Mouse (Mus musculus) cerebellum, adult 8-10 months (tissue): ENCODE data around the gene Ip6k3.

ENCODE experiments used
- DNase-seq: peaks from one replicate; pipeline ENCODE4 v3.0.0; 2022

The Ip6k3 gene

DNA sequence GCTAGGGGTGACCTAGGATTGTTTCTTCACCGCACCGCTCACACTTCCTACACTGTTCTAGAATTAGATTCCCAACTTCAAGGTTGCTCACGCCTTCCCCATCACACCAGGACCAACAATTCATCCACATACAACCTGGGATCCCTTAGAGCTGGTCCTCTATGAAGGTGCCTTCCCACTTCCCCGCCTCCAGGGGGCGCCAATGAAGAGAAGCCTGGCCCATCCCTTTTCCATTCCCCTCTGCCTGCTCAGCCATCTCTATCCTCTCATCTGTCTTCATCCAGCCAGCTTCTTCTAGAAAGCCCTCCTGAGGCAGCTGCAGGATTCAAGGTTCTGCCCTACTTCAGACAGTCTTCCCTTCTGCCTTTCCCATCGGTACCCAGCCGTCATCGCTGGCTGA is 16.2 kb downstream of the Ip6k3 start:
- DNase-seq: no peak

GRCm38 (mm10) chr17:27150871-27151270 is 16.7 kb downstream of the Ip6k3 start:
- no peak for DNase-seq

- DNase-seq: no peak
These were observed 21.2 kb downstream of the Ip6k3 start for GRCm38 (mm10) chr17:27146323-27146923.

DNA sequence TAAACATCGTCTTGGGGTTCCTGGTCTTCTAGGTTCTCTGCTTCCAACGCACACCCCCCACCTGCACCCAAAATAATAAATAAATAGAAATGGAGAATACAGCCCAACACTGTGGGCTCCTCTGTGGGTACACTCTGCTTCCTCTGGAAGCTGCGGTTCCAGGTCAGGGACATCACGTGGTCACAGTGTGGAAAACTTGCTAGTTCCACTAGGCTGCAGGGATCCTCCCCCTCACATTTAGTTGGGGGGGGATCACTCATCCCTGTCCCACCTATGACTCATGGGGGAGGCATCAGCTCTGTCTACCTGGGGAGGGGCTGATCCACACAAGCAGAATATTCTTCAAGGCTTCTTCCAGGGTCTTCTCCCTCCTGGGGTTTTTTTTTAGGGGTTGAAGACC is 23.4 kb downstream of the Ip6k3 start:
- no peak for DNase-seq

- no peak for DNase-seq
These were observed 25.6 kb downstream of the Ip6k3 start for GRCm38 (mm10) chr17:27141971-27142450.

DNA sequence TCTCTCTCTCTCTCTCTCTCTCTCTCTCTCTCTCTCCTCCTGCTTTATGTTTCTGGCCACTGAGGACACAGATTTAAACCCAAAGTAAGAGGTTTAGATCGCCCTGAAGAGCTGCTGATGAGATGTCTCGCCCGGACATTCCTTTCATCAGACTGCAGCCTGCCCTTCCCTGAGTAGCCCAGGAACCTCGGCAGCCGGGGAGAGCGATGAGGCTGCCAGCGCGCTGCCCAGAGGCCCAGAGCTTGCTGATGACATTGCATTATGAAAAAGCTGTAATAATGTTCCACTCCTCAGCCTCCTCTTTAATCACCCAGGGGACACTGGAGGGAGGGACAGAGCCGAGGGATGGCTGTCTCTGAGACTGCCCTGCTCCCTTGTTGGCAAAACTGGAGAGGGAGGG is 27.3 kb downstream of the Ip6k3 start:
- DNase-seq: no peak

GRCm38 (mm10) chr17:27139304-27139703 is 28.3 kb downstream of the Ip6k3 start:
- DNase-seq: no peak

DNA sequence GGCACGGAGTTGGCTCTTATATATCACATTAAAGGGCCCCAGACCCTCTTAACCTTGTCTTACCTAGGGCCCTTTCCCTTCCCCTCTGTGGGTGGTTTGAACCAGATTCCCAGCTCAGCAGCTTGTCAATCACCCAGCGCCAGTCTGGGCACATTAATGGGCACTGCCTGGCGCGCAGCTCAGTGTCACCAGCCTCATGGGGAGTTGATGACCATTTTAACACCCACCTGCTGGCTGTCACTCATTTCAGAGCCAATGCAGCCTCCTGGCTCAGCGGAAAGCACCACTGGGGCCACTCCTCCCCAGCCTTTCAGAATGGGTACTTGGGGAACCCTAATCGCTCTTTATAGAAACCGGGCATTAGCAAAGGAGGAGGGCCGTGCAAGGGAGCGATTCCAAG is 29.2 kb downstream of the Ip6k3 start:
- no peak for DNase-seq

GRCm38 (mm10) chr17:27134715-27135114 is 32.9 kb downstream of the Ip6k3 start:
- no peak for DNase-seq

DNA sequence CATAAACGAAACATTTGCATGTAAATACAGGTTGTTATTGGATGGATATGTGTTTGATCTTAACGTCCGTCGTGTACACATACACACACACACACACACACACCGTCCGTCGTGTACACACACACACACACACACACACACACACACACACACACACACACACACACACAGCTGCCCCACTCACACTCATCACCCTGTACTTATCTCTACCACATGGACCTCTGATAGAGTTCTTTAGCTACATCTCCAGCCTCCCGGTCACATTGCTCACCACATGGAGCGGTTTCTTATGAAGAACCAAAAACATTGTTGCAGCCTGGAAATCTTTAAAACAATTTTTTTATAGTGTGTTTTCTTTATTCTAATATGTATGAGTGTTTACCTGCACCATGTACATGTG is 33.4 kb downstream of the Ip6k3 start:
- no peak for DNase-seq

DNA sequence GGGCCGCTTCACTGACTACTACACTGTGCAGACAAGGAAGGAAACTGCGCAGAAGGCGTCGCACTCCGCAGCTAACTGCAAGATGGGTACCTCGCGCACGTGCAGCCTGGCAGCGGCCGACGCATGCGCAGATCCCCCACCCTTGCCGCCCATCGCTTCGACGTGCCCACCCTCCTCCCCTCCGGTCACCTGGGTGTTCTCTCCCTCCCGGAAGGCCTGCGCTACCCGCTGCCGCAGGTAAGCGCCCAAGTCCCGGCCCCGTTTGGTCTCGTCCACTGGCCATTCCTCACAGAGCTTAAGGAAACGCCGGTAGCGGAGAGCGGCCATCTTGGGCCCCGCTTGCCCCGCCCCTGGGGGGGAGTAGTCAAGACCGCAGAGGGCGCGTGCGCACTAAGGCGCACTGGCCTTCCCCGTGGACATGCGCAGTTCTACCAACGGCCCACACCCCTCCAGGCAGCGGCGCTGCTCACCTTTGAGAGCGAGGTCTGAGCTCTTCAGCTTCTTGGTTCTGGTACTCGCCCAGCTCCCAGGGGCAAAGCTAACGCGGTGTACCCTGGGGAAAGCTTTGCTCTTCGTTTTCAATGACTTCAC is 33.9 kb downstream of the Ip6k3 start, which contains the start of gene Uqcc2:
Uqcc2 (minus strand) TSS at position 366 of the 591 bp plus-strand sequence.
- DNase-seq: peak; percentile 99

DNA sequence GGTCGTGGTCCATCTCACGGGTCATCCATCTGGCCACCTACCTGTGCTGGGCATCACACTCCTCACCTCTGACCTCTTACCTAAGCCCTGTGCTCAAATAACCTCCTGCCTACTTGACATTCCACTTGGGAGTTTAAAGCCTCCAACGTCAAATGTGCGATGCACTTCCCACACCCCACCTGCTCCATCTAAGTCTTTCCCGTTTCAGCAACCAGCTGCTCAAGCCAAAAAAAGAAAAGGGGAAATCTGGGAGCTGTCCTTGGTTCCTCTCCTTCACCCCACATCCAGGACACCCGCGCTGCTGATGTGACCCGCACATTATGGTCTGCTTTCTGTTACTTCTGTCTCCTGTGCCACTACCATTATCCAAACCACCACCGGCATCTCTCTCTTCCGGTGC is 35.4 kb downstream of the Ip6k3 start:
- DNase-seq: no peak

GRCm38 (mm10) chr17:27131240-27131665 is 36.3 kb downstream of the Ip6k3 start:
- DNase-seq: no peak

GRCm38 (mm10) chr17:27130246-27130645 is 37.3 kb downstream of the Ip6k3 start:
- DNase-seq: no peak

GRCm38 (mm10) chr17:27129819-27130218 is 37.8 kb downstream of the Ip6k3 start:
- no peak for DNase-seq

GRCm38 (mm10) chr17:27129291-27129690 is 38.3 kb downstream of the Ip6k3 start:
- no peak for DNase-seq

GRCm38 (mm10) chr17:27128189-27128588 is 39.4 kb downstream of the Ip6k3 start:
- no peak for DNase-seq

DNA sequence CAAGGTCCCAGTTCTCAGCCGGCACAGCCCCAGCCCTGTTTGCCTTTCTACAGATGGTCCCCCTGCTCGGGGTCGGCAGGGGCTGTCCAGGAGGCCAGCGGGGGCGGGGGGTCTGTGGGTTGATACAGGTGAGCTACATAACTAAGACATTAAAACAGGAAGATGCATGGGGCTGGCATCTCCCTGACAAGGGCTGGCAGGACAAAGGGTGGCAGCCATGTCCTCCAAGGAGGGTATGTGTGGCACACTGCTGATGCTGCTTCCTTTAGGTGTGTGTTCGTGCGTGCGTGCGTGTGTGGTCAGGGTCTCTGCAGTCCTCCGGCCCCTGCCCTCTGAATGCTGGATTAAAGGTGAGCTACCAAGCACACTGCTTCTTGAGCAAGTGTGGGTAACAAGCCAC is 40.6 kb downstream of the Ip6k3 start:
- no peak for DNase-seq

DNA sequence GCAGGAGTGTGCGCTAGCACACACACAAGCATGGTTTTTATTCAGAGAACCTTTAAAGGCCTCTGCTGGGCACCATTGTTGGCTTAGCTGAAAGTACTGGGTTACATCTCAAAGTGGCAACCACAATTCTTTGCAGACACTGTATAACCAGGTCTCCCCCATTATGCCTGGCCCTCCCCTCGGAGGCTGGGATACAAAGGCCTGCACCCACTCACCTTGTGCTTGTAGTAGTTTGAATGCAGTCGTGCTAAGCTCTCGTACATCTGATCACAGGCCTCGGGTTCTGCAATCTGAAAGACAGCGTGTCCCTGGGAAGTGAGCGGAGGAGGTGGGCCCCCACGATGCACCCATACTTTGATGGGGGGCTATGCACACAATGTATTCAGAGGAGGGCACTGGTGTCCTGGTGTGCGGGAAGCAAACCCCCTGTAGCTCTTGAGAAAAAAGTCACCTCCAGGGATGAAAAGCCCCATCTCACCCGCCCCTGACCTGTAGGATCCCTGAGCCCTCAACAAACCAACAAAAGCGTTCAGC is 41.9 kb downstream of the Ip6k3 start:
- no peak for DNase-seq

- peak; percentile 83 for DNase-seq
These were observed 42.4 kb downstream of the Ip6k3 start for GRCm38 (mm10) chr17:27125185-27125584.

DNA sequence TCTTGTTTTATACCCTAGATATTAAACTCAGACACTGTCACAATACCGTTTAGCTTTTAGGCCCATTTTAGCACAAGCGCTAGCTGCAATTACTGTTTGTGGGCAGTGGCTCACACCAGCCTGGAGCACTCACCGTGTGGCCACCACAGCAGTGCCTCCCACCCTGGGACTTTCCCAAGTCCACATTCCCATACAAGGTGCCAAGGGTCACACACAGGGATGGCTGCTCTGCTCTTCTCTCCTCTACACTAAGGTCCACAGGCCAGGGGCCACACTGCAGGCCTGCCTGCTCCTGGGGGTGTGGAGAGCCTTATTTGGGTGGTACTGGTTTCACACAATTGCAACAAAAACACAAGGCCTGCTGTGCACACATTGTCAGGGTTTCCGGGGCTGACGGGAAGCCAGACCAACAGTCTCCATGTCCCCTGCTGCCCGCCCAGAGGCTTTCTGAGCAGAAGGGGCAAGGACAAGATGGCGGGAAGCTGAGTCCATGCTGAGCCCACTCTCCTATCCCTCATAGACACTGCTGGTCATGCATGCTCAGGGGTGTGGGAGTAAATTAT is 43.7 kb downstream of the Ip6k3 start:
- no peak for DNase-seq

DNA sequence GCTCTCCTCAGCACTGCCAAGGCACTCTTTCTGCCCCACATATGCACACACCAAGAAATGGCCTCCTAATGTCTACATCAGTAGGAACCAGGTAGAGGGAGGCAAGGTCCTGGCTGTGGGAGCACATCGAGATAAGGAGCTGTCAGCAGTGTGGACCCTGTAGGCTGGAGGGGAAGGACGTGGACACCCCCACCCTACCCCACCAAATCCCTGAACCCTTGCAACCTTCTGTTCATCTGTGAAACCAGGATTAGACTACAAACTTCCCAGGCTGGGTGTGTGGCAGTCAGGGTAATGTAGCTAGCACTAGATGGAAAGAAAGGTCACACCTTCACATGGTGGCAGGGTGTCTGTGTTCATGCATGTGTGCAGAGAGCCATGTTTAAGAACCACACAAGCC is 44.5 kb downstream of the Ip6k3 start:
- DNase-seq: no peak

GRCm38 (mm10) chr17:27122701-27123100 is 44.9 kb downstream of the Ip6k3 start:
- no peak for DNase-seq

DNA sequence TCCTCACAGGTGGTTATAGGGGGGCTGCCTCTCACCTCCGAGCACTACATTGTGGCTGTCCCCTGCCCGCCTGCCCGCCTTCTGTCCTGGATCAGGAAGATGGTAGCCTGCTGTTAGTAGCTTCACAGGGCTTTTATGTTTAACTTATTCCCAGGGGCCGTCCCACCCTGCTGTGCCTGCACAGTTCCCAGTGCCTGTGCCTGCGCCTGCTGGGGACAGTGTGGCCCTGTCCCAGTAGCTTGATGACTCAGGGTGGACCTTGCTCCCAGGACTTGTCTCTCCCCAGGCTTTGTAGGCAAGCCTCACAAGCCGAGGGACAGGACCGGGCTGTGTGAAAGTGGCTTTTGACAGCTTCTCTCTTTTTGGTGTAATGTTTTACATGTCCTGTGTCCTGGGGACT is 45.8 kb downstream of the Ip6k3 start:
- DNase-seq: no peak
